Mouse (Mus musculus) testis, adult 2 months (tissue): Measurements from ENCODE around the gene Il17ra.

Source experiments
- CTCF ChIP-seq: fragments of 200-500 bp; IDR thresholded peaks from 2 replicates; pipeline ENCODE4 v1.5.1; 2012; ENCODE audit warnings: low read depth, mild to moderate bottlenecking, inconsistent platforms, low read length, moderate library complexity; ENCODE audit not compliant: control insufficient read depth, insufficient read depth, insufficient replicate concordance
- POLR2A ChIP-seq: fragments of 200-500 bp; IDR thresholded peaks from 2 replicates; pipeline ENCODE4 v1.6.1; 2012; ENCODE audit warnings: low read depth, mild to moderate bottlenecking, inconsistent platforms, low read length, moderate library complexity; ENCODE audit not compliant: control insufficient read depth

- TF ChIP-seq CTCF (no peak), POLR2A (no peak)
Observed at GRCm38 (mm10) chr6:120524796-120525195, 61.7 kb downstream of the Il17ra start.
